Mouse (Mus musculus): ENCODE results near the gene Slc7a12.

Gene Slc7a12

DNA sequence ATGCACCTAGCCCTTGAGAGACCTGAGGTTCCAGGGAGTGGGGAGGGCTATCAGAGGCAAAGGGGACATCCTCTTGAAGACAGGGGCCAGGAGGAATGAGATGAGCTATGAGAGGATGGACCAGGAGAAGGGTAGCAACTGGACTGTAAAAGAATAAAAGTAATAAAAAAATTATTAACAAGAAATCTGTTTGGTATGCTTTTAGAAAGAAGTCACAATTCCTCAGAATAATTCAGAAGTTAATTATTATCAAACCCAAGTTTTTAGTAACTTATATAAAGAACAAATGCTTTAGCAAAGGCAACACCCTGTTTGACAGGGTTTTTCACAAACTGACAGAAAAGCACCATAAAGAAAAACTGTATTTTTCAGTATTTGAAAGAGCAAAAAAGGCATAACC lies at the start of gene Slc7a12:
Gene Slc7a12 (plus strand): TSS at position 301 of the 400 bp plus-strand sequence.
- DNase-seq (ENCODE audit: low spot score) = no peak

DNA sequence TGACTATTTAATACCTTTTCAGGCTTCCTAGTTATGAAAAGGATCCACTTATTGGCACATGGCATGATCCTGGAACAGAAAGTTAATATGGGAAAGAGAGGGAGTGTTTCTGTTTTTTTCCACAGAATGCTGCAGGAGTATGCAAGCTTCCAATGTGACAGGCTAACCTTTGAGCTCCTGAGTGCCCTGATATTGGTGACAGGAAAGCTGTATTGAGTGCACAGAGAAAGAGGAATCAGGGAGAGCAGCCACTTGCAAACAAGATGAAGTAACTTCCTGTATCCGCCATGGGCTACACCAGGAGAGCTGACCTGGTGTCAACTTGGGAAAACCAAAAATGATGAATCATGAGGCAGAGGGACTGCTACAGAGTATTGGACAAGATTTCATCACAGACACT lies 48.1 kb upstream of the Slc7a12 start:
- no peak for DNase-seq (ENCODE audit: low spot score)

DNA sequence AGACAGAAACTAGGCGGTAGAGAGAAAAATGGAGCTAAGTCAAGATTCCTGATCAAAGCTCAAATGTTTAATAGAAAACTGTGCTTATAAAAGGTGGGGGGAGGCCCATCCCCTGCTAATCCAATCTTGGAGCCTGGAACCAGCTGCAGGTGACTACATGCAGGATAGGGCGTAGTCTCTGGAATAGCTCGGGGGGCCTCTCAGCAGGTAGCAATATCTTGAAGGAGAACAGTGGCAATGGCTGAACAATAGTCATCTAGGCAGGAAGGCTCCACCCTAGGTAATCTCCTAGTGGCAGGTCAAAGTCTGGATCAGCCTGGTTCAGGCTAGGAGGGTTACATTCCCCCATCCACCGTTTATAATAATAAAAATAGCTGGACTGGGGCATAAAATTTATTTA lies 34.5 kb upstream of the Slc7a12 start:
- DNase-seq (ENCODE audit: low spot score) = no peak

DNA sequence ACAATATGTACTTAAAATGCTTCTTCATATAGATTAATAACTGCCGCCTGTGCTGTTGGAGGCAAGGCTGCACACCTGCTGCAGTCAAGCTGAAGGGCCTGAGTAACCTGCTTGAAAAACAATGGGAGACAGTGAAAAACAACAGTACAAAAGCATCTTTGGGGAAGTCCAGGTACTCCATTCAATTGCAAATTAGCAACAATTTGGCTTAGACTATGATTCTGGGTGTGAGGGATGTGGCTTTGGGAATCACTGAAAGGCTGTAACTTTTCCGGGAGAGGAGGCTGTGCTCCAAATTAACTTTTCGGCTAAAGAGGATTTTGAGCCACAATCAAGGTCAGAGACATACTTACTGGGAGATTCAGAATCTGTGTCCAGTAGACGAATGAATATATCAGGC lies 33.8 kb upstream of the Slc7a12 start:
- no peak for DNase-seq (ENCODE audit: low spot score)

Data from testis, postnatal 10 days (tissue).